Mouse (Mus musculus): ENCODE results near the gene Tacc3. TPM values are rescaled to one million over a fixed set of nuclear protein-coding genes. Genes with fewer than 3 reads are reported as not detected.

Gene Tacc3
- polyA plus RNA-seq (2015; fragmentation: Nextera tagmentation; extraction: Ambion mirVana) = 71.9 and 85.2 TPM in 2 replicates

DNA sequence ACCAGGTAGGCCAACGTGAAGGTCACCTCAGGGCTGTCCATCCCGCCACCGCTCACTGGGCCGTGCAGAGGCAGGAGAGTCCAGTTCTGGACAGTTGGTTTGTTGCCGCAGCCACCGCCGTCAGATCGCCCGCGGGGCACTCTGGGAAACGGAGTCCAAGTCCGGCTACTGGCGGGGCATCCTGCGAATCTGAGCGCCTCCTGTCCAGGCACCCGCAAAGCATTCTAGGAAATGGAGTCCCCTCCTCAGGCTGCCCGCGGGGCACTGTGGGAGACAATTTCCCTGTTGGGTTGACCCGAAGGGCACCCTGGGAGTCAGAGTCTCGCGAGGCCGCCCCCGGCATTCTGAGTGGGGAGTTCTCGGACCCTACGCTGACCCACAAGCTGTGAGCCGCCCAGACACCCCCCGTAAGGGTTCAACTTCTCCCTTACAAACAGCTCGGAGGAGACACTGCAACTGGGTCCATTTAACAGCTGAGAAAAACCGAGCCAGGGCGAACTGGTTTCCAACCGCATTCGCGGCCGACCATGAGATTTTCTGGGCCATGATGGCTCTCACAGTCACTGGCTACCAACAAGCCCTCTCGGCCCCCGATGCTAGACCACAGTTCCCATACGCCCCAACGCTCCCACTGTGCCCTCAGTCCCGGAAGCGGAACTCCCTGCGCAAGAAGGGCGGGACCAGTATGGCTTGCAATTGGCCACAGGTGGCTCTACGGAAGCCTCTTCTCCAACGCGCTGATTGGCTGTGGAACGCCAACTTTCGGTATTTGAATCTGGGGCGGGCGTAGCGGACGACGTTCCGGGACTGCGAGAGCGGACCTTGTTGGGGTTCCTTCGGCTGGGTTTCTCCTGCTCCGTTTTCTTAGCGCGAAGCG is at the start of gene Tacc3, which contains the start of gene Tmem129:
Tacc3 (plus strand) TSS at position 342 of the 877 bp plus-strand sequence.
Tmem129 (minus strand) TSS at position 630 of the 877 bp plus-strand sequence.
- ATAC-seq = peak; percentile 98
- WGBS = under 1% methylated on average over 60 of the region's 60 CpGs
- peak within 1 kb of the TSS; percentile 82 for H3K4me3 ChIP-seq (replicated peaks; ENCODE audit: low read length)
- H3K27me3 ChIP-seq (replicated peaks; ENCODE audit: control insufficient read depth, insufficient read depth, low read length) = no peaks in the 10 kb centered on the region
- H3K9me3 ChIP-seq (ENCODE audit: control insufficient read depth, low read length) = no peaks in the 10 kb centered on the region
- peak within 1 kb of the TSS; percentile 97 for H3K4me2 ChIP-seq (ENCODE audit: low read length)
- peaks cover 35% of the 10 kb centered on the region for H3K4me1 ChIP-seq (replicated peaks; ENCODE audit: control insufficient read depth, insufficient read depth, low read length)
- no peaks in the 10 kb centered on the region for H3K36me3 ChIP-seq (ENCODE audit: control insufficient read depth, insufficient read depth)
- peak within 1 kb of the TSS; percentile 96 for H3K27ac ChIP-seq (ENCODE audit: low read length)
- H3K9ac ChIP-seq (replicated peaks; ENCODE audit: low read depth, low read length) = peak within 1 kb of the TSS; percentile 70

DNA sequence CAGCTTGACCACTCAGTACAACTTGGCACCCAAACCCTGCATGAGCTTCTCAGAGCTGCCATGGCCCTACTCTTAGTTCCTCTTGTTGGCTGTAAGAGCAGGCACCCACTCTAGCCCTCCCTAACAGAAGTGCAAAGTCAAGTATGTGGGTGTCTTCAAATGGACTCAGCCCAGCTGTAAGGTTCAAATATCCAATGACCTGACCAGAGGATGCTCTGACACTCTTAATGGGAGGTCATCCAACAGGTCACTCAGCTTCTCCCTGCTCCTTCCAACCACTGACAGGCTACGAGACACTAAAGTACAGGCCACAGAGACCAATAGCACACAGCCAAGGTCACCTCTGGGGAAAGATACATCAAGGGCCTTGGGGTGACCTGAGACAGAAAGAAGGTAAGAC is 48.7 kb upstream of the Tacc3 start:
- H3K4me2 ChIP-seq (ENCODE audit: low read length) = no peak overlapping the region
- peaks cover 7% of the 10 kb centered on the region; the same call in 1 of the 2 replicates for H3K36me3 ChIP-seq (ENCODE audit: control insufficient read depth, insufficient read depth)
- H3K9me3 ChIP-seq (ENCODE audit: control insufficient read depth, low read length) = no peaks in the 10 kb centered on the region
- WGBS = 91% methylated on average over 1 of the region's 1 CpGs
- no peak overlapping the region for H3K4me3 ChIP-seq (replicated peaks; ENCODE audit: low read length)
- H3K9ac ChIP-seq (replicated peaks; ENCODE audit: low read depth, low read length) = no peak overlapping the region
- no peak overlapping the region for H3K27ac ChIP-seq (ENCODE audit: low read length)
- H3K27me3 ChIP-seq (replicated peaks; ENCODE audit: control insufficient read depth, insufficient read depth, low read length) = no peaks in the 10 kb centered on the region
- no peak for ATAC-seq
- H3K4me1 ChIP-seq (replicated peaks; ENCODE audit: control insufficient read depth, insufficient read depth, low read length) = no peaks in the 10 kb centered on the region

DNA sequence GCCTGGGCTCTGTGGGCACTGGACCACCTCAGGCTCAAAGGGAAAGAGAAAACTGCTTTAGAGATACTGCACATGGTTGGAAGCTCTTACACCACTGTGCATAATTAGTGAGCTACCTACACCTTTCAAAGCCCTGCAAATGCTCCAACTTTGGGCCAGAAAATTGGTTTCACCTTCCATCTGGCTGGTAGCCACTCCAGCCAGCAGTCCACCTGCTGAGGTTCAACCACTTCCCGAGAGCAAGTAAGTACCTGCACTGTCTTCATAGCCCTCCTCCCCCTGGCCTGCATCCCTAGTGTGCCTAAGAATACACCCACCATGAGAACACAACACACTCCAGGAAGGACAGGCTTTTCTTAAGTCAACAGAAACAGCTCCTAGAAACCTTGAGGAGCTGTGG is 46.1 kb upstream of the Tacc3 start:
- WGBS = 86% methylated on average over 1 of the region's 1 CpGs
- peaks cover 7% of the 10 kb centered on the region; the same call in 1 of the 2 replicates for H3K36me3 ChIP-seq (ENCODE audit: control insufficient read depth, insufficient read depth)
- no peaks in the 10 kb centered on the region for H3K4me1 ChIP-seq (replicated peaks; ENCODE audit: control insufficient read depth, insufficient read depth, low read length)
- H3K4me2 ChIP-seq (ENCODE audit: low read length) = no peak overlapping the region
- no peaks in the 10 kb centered on the region for H3K9me3 ChIP-seq (ENCODE audit: control insufficient read depth, low read length)
- ATAC-seq = no peak
- H3K4me3 ChIP-seq (replicated peaks; ENCODE audit: low read length) = no peak overlapping the region
- H3K9ac ChIP-seq (replicated peaks; ENCODE audit: low read depth, low read length) = no peak overlapping the region
- H3K27ac ChIP-seq (ENCODE audit: low read length) = no peak overlapping the region
- H3K27me3 ChIP-seq (replicated peaks; ENCODE audit: control insufficient read depth, insufficient read depth, low read length) = no peaks in the 10 kb centered on the region

DNA sequence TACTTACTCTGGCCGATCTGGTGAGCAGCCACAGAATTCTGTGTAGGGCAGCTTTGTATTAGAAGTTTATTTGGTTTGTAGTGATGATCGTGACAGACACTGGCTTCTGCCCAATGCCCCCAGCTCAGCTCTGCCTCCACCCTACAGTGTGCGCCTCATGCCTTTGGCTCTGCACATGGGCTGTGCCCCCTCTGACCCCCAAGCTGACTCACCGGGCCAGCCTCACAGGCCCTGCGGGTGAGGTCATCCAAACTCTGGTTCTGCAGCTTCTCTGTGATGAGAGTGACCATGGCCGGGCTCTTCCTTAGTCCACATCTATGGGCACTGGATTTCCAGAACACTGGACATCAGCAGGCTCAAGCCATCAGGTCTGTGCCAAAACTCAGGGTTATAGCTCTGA is 43.5 kb upstream of the Tacc3 start:
- H3K27ac ChIP-seq (ENCODE audit: low read length) = no peak overlapping the region
- H3K9ac ChIP-seq (replicated peaks; ENCODE audit: low read depth, low read length) = no peak overlapping the region
- no peak overlapping the region for H3K4me2 ChIP-seq (ENCODE audit: low read length)
- H3K9me3 ChIP-seq (ENCODE audit: control insufficient read depth, low read length) = no peaks in the 10 kb centered on the region
- no peaks in the 10 kb centered on the region for H3K4me1 ChIP-seq (replicated peaks; ENCODE audit: control insufficient read depth, insufficient read depth, low read length)
- H3K4me3 ChIP-seq (replicated peaks; ENCODE audit: low read length) = no peak overlapping the region
- 0 out of 2 replicates have a peak, but pooled peaks cover 2% of the 10 kb centered on the region for H3K36me3 ChIP-seq (ENCODE audit: control insufficient read depth, insufficient read depth)
- ATAC-seq = no peak
- 96% methylated on average over 6 of the region's 6 CpGs for WGBS
- no peaks in the 10 kb centered on the region for H3K27me3 ChIP-seq (replicated peaks; ENCODE audit: control insufficient read depth, insufficient read depth, low read length)

DNA sequence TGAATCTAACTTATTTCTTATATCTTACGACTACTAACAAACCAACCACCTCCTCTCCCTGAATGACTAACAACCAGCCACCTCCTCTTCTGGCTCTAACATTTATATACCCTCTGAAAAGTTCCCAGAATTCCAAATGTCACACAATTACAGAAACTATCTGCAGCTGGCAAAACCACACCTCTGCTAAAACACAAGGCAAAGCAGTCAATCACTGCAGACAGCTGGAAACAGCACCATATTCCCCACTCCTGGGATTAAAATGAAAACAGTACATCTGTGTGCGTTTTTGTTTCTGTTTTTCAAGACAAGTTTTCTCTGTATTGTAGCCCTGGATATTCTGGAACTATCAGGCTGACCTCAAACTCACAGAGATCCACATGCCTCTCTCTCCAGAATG is 35.3 kb upstream of the Tacc3 start:
- no peak overlapping the region for H3K4me3 ChIP-seq (replicated peaks; ENCODE audit: low read length)
- no peak overlapping the region for H3K27ac ChIP-seq (ENCODE audit: low read length)
- WGBS = 88% methylated on average over 2 of the region's 2 CpGs
- no peaks in the 10 kb centered on the region for H3K27me3 ChIP-seq (replicated peaks; ENCODE audit: control insufficient read depth, insufficient read depth, low read length)
- no peak overlapping the region for H3K9ac ChIP-seq (replicated peaks; ENCODE audit: low read depth, low read length)
- H3K4me2 ChIP-seq (ENCODE audit: low read length) = no peak overlapping the region
- ATAC-seq = no peak
- no peaks in the 10 kb centered on the region for H3K36me3 ChIP-seq (ENCODE audit: control insufficient read depth, insufficient read depth)
- peaks cover under 1% of the 10 kb centered on the region; the same call in 1 of the 2 replicates for H3K4me1 ChIP-seq (replicated peaks; ENCODE audit: control insufficient read depth, insufficient read depth, low read length)
- H3K9me3 ChIP-seq (ENCODE audit: control insufficient read depth, low read length) = no peaks in the 10 kb centered on the region

DNA sequence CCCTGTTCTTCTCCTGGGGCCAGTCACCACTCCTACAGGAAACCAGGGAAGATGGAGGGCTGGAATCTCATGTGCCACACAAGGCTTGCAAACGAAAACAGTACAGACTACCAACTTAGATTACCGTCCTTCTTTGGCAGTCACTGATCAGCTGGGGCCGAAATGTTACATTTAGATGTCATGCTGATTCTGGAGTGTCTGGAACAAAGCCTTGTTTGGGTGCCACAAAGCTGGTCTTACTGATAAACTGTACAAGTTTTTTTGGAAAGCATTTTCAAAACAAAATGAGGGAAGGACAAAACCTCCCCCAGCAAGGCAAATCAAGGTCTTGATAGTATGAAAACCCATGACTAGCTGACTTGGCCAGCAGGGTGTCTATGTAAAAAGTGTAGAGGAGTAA is 34.2 kb upstream of the Tacc3 start:
- H3K4me3 ChIP-seq (replicated peaks; ENCODE audit: low read length) = no peak overlapping the region
- no peaks in the 10 kb centered on the region for H3K36me3 ChIP-seq (ENCODE audit: control insufficient read depth, insufficient read depth)
- H3K27me3 ChIP-seq (replicated peaks; ENCODE audit: control insufficient read depth, insufficient read depth, low read length) = no peaks in the 10 kb centered on the region
- peaks cover 9% of the 10 kb centered on the region for H3K4me1 ChIP-seq (replicated peaks; ENCODE audit: control insufficient read depth, insufficient read depth, low read length)
- H3K9ac ChIP-seq (replicated peaks; ENCODE audit: low read depth, low read length) = no peak overlapping the region
- no peak overlapping the region for H3K4me2 ChIP-seq (ENCODE audit: low read length)
- WGBS = 81% methylated on average over 3 of the region's 3 CpGs
- H3K27ac ChIP-seq (ENCODE audit: low read length) = no peak overlapping the region
- no peak for ATAC-seq
- H3K9me3 ChIP-seq (ENCODE audit: control insufficient read depth, low read length) = no peaks in the 10 kb centered on the region

DNA sequence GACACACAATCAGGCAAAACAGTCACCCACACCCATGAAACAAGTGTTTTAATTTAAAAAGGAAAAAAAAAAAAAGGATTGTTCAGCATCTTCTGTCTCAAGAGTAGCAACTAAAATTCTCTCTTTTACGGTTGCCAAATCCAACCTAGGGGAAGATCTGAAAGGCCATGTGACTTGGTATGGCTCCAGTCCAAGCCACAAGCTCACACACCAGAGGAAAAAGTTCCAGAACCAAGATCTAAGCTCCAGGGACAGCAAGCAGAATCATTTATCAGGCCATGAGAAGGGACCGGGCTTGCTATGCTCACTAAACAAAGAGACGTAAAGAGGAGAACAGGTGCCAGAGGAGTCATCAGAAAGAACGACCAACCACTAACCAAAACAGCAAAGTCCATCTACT is 30.0 kb upstream of the Tacc3 start:
- H3K4me1 ChIP-seq (replicated peaks; ENCODE audit: control insufficient read depth, insufficient read depth, low read length) = peaks cover 19% of the 10 kb centered on the region
- no peaks in the 10 kb centered on the region for H3K36me3 ChIP-seq (ENCODE audit: control insufficient read depth, insufficient read depth)
- no peaks in the 10 kb centered on the region for H3K9me3 ChIP-seq (ENCODE audit: control insufficient read depth, low read length)
- H3K4me3 ChIP-seq (replicated peaks; ENCODE audit: low read length) = no peak overlapping the region
- WGBS = 37% methylated on average over 4 of the region's 4 CpGs
- no peak overlapping the region for H3K27ac ChIP-seq (ENCODE audit: low read length)
- ATAC-seq = no peak
- peak overlapping the region; percentile 89 for H3K4me2 ChIP-seq (ENCODE audit: low read length)
- H3K9ac ChIP-seq (replicated peaks; ENCODE audit: low read depth, low read length) = no peak overlapping the region
- no peaks in the 10 kb centered on the region for H3K27me3 ChIP-seq (replicated peaks; ENCODE audit: control insufficient read depth, insufficient read depth, low read length)

DNA sequence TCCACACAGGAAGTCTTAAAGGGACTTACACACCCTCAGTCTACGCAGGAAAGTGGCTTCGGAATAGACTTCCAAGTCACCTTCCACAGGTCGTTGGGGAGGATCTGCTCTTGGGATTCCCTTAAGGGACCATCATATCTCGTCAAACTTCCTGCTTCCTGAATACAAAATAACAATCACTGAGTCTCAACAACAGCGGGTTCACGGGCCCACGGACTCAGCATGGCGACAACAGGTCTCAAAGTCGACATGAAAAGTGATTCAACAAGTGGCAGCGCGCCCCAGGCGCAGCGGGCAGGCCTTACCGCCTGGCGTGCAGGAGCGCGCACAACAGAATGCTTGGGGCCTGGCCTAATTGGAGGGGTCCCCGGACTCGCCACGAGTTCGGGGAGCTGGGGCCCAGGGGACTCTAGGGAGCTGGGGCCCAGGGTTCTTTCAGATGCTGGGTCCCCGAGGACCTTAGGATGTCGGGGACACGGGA is 29.1 kb upstream of the Tacc3 start:
- WGBS = under 1% methylated on average over 24 of the region's 24 CpGs
- Histone ChIP-seq H3K27ac (ENCODE audit: low read length) (peak overlapping the region; percentile 87), H3K27me3 (replicated peaks; ENCODE audit: control insufficient read depth, insufficient read depth, low read length) (no peaks in the 10 kb centered on the region), H3K36me3 (ENCODE audit: control insufficient read depth, insufficient read depth) (no peaks in the 10 kb centered on the region), H3K4me1 (replicated peaks; ENCODE audit: control insufficient read depth, insufficient read depth, low read length) (peaks cover 19% of the 10 kb centered on the region), H3K9me3 (ENCODE audit: control insufficient read depth, low read length) (no peaks in the 10 kb centered on the region), H3K4me2 (ENCODE audit: low read length) (peak overlapping the region; percentile 89), H3K9ac (replicated peaks; ENCODE audit: low read depth, low read length) (peak overlapping the region; percentile 80), H3K4me3 (replicated peaks; ENCODE audit: low read length) (peak overlapping the region; percentile 83)
- no peak for ATAC-seq

DNA sequence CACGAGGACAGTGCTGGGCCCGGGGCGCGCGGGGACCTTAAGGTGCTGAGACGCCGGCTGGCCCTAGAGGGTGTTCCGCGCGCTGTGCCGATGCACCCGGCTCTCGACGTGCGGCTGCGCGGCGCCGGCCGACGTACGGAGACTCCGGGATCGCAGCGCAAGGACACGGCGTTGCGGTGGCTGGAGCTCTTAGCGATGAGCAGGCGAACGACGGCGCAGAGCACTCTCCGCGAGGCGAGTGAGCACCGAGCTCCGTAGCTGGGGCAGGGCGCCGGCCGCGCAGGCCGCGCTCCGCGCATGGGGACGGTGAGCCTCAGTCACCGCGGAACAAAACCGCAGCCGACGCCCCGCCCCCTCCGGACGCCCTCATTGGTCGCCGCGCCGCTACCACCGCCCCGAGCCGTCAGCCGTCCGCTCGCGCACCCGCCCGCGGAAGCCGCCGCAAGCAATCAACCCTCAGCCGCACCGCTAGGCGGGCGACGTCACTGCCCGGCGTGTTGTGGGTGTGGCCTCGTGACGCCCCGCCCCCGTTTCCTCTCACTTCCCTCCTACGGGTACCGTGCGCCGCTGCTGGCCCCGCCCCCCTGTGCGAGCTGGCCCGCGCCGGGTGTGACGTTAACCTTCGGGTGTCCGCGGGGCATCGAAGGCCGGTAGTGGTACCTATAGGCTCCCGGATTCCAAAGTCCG is 28.5 kb upstream of the Tacc3 start, which contains the start of the genes Fam53a and Gm9903:
Fam53a (minus strand) TSS at position 335 of the 687 bp plus-strand sequence.
Gm9903 (plus strand) TSS at position 625 of the 687 bp plus-strand sequence.
- WGBS = under 1% methylated on average over 93 of the region's 99 CpGs
- Histone ChIP-seq H3K4me3 (replicated peaks; ENCODE audit: low read length) (peak within 1 kb of the TSS; percentile 83), H3K4me1 (replicated peaks; ENCODE audit: control insufficient read depth, insufficient read depth, low read length) (peaks cover 19% of the 10 kb centered on the region), H3K27ac (ENCODE audit: low read length) (peak within 1 kb of the TSS; percentile 87), H3K9me3 (ENCODE audit: control insufficient read depth, low read length) (no peaks in the 10 kb centered on the region), H3K4me2 (ENCODE audit: low read length) (peak within 1 kb of the TSS; percentile 89), H3K27me3 (replicated peaks; ENCODE audit: control insufficient read depth, insufficient read depth, low read length) (no peaks in the 10 kb centered on the region), H3K9ac (replicated peaks; ENCODE audit: low read depth, low read length) (peak within 1 kb of the TSS; percentile 80), H3K36me3 (ENCODE audit: control insufficient read depth, insufficient read depth) (no peaks in the 10 kb centered on the region)
- peak; percentile 97 for ATAC-seq

Measured in forebrain, embryonic 16.5 days (tissue).